Mouse (Mus musculus): ENCODE data around the gene Rybp.

The Rybp gene

DNA sequence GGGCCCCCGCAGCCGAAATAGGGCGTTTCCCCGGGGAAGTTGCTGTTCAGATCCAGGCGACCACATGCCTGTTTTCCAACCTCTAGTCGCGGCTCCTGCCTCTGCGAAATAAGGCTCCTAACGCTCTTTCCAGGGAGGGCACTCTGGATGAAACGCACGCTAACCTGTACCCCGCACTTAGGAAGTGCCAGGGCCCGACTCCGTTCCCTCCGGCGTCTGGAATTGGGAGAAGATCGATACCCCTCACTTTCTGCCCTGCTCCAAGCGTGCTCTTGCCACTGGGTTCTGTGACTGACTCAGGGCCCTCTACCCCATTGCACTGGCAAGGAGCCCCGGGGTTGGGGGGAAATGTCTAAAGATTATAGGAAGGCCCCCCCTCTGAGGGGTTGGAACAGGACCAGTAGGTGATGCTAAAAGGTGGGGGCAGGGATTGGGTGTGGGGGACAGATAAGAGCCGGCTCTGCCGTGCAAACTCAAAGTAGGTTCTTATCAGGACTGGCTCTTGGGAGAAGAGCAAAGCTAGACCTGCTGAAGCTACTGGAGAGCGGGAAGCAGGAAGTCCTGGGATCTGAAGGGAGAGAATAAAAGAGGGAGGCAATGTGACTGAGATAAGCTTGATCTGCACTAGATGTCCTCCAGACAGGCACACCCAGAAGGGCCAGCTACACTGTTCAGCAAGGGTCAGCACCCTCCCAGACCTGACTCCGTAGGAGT lies 888 bp upstream of the Rybp start:
- no peak for DNase-seq

DNA sequence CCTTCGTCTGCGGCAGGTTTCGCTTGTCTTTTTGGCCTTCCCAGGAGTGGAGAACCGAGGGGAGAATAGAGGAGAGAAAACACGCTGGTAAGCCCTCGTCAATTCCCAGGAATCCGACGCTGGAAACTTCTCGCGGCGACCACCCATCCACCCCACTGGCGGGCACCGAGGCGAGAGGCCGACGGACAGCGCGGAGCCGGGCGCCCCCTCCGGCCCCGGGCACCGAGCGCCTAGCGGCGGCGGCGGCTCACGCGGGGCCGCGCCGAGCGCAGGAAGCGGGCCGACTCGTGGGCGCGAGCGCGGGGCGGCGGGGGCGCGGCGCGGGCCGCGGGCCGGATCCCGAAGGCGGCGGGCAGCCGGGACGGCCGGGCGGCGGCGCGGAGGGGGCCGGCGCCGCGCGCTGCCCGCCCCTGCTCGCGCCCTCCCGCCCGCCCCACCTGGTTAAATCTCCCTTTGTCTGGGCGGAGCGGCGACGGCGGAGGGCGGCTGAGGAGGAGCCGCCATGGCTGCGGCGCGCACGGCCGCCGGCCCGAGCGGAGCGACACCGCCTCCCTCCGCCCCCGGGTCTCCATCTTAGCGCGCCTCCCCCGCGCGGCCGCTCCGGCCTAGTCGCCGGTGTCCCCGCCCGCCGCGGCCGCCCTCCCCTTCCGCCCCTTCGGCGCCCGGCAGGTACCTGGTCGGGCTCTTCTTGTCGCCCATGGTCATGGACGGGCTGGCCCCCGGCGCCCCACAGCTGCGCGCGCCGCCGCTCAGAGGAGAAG lies 532 bp downstream of the Rybp start:
- DNase-seq: peak; percentile 85

DNA sequence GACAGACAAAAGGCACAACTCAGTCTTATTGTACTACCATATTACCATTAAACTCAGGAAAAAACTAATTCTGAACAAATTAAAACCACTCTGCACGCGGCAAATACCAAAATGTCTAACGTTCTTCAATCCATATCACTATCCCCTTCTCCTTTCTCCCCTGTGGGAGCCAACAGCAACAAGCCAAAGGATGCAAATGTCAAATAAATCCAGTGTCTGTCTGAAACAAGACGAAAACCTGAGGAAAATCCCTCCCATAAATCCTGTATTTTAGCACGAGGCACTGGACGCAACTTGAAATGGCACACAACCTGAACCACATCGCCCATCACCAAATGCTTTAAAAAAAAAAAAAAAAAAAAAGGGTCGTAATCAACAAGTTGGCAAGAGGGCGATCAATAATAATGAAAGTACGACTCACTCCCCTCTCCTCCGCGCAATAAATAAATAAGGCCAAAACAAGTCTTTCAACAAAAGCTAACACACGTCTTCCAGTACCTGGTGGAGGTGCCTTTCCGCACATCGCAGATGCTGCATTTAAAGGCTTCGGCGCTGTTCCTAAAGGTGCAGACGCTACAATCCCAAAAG lies 1.2 kb downstream of the Rybp start:
- DNase-seq: no peak

DNA sequence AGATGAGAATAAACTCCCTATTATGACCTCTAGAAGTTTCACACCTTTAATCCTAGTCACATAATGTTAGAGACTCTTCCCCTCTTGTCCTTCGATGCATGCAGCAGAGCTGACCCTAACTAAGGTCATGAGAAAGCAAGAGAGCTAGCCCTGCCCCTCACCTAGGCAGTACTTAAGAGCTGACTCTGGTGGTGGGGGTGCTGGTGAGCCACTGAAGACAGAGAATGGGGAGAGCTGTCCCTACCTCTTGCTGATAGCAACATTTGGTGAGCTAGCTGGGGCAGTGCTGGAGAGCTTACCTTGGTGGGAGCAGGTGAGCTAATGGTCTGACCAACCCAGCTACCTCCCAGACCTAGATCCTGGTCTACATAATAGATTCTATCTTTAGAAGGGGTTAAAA lies 8.4 kb downstream of the Rybp start:
- no peak for DNase-seq

DNA sequence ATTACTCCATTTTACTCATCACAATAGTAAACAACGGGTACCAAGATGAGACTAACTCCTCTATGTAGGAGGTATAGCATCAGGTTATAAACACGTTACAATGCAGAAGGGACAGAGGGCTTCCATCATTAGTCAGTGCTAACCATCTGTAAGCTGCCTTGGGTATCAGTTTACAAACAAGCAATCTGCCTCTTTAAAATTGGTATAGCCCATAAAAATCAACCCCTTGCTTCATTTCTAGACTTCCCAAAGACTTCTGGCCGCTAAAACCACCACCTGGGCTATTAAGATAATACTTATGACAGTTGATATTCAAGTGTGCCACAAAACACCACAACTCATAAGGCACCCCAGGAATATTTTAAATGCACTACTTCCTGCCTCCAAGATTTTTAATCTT lies 10.9 kb downstream of the Rybp start:
- DNase-seq: no peak

DNA sequence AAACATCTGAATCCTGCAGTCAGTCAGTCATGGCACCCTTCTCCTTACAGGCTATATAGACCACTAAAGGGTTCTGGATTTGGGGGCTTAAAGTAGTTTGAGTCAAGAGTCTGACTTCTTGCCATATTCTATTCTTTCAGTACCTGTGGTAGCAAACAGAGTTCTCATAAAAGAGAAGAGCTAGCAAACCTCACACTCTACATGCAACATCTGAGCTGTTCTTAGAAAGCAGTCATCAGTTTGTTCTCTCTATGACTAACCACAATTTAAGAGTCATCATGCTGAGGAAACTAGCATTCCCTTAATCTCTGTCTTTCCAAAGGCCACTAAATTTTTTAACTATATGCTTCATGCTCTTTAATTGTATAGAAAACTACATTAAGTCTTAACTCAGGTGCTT lies 11.6 kb downstream of the Rybp start:
- no peak for DNase-seq

DNA sequence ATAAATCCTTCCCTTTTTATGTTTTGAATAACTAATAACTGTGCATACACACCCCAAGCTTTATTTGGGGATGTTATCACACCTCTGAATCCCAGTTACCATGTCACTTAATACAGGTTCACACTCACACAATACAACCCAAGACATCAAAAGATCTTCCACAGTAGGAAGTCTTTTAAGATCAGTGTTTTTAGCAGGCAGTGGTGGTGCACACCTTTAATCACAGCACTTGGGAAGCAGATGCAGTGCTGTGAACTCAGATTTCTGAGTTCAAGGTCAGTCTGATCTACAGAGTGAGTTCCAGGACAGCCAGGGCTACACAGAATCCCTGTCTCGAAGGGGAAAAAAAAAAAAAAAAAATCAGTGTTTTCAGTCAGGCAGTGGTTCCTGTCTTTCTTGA lies 13.7 kb downstream of the Rybp start:
- no peak for DNase-seq

DNA sequence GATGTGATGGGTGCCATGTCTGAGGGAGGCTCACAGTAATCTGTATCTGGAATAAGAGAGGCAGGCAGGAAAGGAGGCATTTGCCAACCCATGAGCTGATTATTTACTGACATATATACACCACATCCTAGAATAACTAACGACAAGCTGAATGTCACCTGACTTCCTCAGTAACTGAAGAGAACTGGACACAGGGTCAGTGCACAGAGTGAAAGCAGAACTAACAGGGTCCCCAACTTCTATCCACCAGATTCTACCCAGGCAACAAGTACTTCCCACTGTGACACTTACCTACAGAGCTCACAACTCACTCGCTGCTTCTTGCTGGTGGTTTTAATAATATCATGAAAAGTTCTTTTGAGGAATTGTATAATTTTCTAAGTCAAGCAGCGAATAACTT lies 15.3 kb downstream of the Rybp start:
- no peak for DNase-seq

DNA sequence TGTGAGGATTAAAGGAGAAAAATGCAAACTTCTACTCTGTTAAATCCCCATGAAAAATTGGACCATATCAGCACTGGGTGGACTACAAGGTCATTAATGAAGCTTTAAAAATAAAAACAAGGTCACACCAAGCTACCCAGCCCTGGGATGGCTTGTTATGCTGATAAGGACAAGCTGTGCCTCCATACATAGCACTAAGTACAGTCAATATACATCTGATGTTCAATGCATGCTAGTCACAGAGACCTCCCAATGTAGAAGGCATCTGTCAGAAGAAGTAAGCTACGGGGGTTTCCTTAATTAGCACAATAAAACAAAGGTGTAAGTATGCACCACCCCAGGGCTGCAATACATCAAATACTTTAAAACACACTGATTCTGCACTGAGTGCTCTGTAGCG lies 16.5 kb downstream of the Rybp start:
- no peak for DNase-seq

DNA sequence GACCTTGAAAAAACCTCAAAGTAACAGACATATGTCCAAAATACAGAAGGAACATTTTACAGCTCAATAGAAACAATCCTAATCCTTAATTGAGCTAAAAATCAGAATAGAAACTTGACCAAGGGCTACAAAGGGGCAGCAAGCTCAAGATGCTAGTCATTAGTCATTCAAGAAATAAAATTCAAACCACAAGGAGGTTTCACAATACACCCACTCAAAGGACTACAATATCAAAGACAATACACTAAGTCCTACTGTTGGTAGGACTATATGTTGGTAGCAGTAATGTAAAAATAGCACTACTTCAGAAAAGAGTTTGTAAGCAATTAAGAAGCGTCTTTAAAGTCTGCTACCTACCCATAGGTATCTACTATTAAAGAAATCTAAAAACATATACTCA lies 27.7 kb downstream of the Rybp start:
- no peak for DNase-seq

DNA sequence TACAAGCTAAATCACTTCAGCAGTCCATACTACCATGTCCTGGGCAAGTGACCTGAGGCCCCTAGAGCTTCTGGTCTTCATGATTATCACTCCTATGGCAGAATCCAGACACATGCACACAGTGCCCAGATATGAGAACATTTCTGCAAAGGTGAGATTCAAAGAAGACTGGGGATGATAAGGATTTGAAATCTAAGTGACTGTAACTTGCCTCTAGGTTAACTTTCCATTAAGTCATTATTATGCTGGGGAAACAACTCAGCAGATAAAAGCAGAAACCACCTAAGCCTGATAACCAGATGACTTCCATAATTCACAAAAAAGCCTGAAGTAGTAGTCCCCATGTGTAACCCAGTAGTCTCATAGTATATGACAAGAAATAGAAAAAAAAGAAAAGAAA lies 29.0 kb downstream of the Rybp start:
- no peak for DNase-seq

DNA sequence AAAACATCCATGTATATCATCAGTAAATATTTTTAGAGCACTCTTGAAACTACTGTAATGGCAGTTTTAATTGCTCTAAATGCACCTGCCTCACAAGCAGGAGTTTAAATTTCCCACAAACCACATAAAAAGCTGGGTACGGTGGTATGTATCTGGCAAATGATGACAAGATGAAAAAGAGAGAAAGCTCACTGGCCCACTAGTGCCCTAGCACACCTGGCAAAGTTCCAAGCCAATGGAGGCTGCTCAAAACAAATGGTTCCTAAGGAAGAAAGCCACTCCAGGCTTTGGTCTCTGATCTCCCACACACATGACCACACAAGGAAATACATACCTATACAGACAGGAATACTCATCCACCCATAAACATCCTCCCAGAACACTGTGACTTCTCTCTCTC lies 31.9 kb downstream of the Rybp start:
- DNase-seq: peak; percentile 12

DNA sequence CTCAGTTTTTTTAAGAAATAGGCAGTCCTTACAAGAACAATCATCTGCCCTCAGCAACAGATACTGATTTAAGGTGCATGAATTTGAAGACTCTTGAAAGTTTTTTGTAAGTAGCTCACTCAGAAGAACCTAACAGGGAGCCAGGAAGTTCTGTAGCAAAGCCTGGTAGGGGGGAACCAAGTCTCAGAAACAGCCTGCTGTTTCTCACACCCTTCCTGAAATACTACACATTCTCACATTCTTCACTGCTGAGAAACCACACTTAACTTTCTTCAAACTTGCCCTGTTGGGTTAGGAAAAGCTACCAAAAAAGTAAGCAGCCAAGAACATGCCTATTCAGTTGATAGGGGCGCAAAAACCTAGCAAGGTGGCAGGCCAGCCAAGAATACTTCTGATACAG lies 32.6 kb downstream of the Rybp start:
- DNase-seq: no peak

DNA sequence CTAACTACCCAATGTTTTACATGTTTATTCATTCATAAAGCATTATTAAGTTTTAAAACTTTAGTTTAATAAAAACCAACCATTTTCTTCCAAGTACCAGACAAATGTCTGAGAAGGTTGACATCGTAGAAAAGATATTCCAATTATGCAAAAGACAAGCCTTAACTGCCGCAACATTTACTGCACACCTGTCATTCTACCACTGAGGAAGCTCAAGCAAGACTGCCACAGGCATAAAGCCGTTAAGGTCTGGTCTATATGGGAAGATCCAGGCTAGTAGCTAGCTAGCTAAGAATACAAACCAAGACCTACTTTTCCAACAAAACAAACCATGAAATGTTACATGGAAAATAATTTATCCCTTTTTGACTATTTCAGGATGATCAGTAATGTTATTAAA lies 42.8 kb downstream of the Rybp start:
- no peak for DNase-seq

DNA sequence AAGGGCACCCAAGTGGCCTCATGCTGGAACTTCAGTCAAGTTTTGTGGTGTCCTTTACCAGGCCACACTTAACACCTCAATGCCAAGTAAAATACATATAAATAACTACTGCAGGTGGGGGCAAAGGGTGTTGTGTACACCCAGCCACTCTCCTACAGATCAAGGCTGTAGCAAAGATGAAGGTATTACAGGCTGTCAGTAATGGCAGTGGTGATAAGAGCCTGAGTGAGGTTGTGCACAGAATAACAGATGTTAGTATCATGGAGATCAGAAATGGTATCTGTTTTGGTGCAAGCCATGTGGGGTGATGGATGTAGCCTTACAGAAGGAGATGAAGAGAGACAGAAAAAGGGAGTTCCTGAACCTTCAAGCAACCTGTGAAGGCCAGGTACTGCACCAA lies 52.2 kb downstream of the Rybp start:
- no peak for DNase-seq

DNA sequence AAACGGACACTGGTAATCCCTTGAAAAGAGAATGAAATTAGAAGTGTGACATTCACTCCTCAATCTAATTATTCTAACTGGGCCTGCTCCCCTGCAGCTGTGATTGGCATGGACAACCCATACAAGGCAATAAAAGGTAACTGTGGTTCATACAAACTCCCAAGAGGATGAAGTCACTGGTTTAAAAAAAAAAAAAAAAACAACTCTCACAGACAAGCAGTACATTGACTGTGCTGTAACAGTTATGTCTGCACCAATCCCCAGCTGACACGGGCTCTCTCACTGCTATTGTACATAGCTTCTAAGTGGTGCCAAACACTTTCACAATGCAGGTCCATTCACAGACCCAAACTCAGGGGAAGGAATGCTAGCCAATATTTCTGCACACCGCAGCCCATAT lies 53.8 kb downstream of the Rybp start:
- DNase-seq: no peak

DNA sequence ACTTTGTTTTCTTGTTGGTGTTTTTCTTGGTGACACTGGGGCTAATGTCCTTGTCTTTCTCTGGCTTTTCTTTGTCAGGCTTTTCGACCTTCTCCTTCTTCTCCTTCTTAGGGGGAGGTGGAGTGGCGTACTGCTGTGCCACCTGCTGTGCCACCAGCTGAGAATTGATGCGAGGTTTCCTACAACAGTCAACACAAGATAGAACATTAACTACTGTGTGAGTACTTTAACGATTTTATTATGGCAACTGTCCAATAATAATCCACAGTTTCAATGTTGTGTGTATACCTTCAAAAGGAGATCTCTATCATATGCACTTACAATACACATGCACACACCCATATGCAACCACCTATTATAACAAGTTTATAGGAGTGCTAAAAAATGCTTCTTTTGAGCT lies 54.2 kb downstream of the Rybp start:
- DNase-seq: no peak

DNA sequence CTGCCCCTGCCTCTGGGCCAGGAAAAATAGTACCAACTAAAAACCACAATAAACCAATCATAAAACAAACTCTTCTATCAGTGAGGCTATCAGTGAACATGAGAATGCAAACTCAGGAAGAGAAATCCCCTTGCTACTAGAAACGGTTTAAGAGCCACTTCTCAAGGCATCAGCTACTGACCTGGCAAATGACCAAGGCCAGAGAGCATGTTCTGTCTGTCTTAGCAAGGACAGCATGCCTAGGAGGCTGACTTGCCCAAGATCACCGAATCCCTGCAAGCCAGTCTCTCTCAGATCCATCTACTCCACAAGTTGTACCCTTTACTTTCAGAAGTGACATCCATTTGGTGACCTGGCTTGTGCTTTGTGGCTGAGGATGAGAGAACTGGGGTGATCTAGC lies 61.1 kb downstream of the Rybp start:
- no peak for DNase-seq

DNA sequence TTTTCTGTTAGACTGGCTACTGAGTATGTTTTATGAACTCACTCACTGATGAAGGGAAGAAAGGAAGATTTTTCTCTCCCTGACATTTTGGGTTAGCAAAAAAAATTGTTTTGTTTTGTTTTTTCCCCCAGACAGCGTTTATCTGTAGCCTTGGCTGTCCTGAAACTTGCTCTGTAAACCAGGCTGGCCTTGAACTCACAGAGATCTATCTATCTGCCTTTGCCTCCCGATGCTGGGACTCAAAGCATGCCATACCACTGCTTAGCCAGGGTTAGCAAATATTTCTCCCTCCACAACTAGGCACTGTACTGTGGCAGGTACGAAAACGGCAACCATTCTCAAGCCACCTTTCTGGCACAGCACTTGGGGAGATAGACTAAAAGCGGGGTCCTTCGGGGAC lies 63.4 kb downstream of the Rybp start:
- DNase-seq: no peak

DNA sequence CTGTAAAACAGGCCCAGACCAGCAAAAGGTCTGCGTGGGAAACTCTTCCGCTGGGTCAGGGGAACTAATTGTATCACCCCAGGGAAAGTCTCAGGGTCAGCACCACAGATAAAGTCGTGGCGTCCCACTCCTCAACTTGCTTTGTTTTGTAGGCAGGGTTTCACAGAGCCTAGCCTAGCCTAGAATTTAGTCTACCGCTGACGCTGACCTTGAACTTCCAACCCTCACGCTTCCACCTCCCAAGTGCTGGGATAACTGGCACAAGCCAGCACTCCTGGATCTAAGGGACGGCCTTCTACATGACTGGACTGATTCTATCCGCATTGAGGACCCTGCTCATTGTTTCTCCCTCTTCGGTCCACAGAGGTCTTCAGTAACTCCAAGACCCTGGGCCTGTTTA lies 63.9 kb downstream of the Rybp start:
- DNase-seq: no peak

DNA sequence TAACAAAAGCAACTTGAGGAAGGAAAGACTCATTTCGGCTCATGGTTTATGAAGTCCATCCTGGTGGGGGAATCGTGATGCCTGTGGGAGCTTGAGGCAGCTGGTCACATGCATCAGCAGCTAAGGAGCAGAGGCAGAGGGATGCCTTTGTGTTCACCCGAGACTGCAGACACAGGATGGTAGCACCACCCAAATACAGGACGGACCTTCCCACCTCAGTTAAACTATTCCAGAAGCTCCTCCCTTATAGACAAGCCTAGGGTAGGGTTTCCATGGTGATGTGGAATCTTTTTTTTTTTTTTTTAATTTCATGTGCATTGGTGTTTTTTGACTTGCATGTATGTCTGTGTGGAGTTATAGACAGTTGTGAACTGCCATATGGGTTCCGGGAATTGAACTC lies 64.4 kb downstream of the Rybp start:
- no peak for DNase-seq

DNA sequence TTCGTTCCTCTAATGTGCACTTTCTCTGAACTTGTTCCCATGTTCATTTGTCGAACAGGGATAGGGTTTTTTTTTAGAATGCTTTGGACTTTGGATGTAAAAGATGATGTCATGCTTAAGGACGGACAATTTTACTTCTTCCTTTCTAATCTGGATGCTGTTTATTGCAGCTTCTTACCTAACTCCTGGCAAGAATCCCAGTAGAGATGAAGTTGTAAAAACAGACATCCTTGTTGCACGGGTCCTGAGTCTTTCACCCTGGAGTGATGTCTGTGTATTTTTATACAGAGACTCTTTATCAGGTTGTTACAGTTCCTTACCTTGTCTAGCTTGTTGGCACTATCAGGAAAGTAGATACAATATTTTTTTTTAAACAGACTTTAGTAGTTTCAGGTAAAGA lies 65.5 kb downstream of the Rybp start:
- DNase-seq: no peak

DNA sequence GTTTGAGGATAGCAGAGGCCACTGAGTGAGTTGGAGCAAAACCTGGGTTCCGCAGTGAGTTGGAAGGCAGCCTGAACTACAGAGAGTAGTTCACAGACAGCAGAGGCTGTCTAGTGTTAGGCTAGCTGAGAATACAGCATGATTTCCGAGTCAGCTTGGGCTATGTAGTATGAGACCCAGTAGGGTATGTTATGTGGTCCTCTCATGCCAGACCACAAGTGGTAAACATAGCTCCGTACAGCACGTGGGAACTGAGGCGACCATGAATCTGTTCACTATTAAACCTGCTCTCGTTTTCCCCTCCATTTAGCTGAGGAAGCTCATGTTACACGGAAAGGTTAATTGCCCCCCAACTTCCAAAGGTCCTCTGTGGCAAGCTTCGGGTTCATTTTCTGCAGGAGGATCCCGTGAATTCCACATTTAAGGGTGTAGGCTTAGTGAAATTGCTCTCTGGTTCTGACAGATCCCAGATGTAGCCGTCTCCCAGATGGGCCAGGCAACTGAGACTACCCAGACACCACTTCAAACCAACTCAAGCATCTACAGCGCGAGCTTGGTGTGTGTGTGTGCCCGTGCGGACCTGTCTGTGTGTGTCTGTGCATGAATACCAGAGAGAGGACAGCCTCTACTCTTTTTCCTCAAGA lies 66.2 kb downstream of the Rybp start:
- no peak for DNase-seq

DNA sequence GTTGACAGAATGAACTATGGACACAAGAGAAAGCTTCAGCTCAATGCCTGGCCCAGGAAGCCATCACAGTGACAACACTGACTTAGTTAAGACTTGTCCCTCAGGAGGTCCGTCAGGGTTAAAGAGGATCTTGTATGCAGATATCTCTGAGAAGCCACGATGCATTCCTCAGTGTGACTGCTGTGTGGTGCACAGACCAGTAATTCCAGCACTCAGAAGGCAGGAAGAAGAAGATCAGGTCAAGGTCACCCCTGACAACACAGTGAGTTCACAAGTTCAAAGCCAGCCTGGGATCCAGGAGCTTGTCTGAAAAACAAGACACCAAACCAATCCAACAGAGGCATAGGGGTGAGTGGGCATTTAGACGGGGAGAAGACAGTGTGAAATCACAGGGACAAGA lies 67.3 kb downstream of the Rybp start:
- no peak for DNase-seq

Data from kidney, postnatal 10 days (tissue).